Mouse (Mus musculus) megakaryocyte-erythroid progenitor cell, adult 5-6 weeks (primary cell): ENCODE measurements around the gene OR5BS1P. TPM values are rescaled to one million over a fixed set of nuclear protein-coding genes. Genes with fewer than 3 reads are reported as not detected.
"Not testable (repeated sequence)": the region's sequence is repeated elsewhere in the genome, so short reads cannot be mapped to it uniquely, and the experiment has no call there.

Source experiments
- ATAC-seq: replicated peaks from 2 replicates; pipeline ENCODE4 v1.8.0; 2016; ENCODE audit warnings: mild to moderate bottlenecking, inconsistent platforms; ENCODE audit not compliant: severe bottlenecking, poor library complexity, low FRiP score, low TSS enrichment
- total RNA-seq, 2 experiments: library from RNA; stranded (forward) in 1 of 2; stranded (reverse) in 1 of 2; fragments of 200-1000, 215-1000 nt in 1 of 2; fragments of >200 nt in 1 of 2; fragmentation: Nextera tagmentation in 1 of 2; gene quantifications; 2 replicates each; pipeline ENCODE4 v1.2.3; 2014 to 2017

The OR5BS1P gene
- total RNA-seq (2014; fragmentation: Nextera tagmentation), result not detected in 2 replicates
- not detected in 2 replicates for total RNA-seq (2017)

- no peak for ATAC-seq
These were observed at the start of gene OR5BS1P for GRCm38 (mm10) chr15:98469596-98469995. Gene OR5BS1P (plus strand): TSS chr15:98469896.

DNA sequence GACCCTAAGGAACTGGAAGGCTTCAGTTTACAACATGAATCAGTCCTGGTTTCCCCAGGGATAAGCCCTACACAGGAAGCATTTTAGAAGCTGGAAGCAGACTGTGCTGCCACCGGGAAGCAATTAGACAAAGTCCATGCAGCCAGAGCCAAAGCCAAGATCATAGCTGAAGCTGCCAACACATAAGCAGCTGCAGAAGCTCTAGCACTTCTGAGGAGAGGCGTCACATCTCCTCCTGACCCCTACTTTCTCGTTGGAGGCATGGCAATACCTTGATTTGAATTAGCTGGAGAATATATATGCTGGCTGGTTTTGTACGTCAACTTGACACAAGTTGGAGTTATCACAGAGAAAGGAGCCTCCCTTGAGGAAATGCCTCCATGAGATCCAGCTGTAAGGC, 48.8 kb upstream of the OR5BS1P start:
- no peak for ATAC-seq

- ATAC-seq, result no peak
These were observed 45.4 kb upstream of the OR5BS1P start for GRCm38 (mm10) chr15:98424326-98424725.

DNA sequence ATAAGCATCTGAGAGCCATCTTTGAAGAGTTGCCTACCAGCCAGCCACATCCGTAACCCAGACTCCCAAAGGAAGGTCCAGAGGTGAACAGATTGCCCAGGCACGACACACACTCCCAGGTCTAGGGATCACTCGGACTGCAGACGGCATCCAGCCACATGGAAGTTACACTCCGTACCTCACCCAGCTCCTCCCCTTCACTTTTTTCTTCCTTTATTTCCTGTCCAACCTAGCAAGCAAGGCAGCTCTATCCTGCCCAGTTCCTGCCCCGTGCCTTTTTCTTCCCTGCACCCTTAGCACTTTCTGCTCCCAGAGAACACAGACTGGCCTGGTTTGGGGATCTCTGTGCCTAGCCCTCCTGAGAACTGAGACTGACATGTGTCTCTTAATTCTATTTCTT, 44.9 kb upstream of the OR5BS1P start:
- no peak for ATAC-seq

GRCm38 (mm10) chr15:98425188-98425587, 44.5 kb upstream of the OR5BS1P start:
- no peak for ATAC-seq

DNA sequence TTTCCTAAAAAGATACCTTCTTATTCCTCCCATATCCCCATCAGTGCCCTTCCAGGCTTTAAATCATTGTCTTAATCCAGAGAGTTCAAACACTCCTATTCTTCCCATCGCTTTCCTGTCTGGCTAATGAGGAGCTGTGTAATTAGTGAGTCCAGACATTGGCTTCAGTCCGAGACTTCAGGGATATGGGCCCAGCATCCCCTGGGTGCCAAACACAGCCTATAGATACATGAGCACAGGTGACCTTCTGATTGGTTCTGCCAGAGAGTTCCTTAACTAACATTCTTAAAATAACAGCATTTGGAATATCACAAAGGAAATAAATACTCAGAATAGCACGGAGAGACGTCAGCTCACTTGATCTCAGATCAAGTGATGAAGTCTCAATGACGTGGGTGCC, 38.8 kb upstream of the OR5BS1P start, which contains the start of gene Olfr282:
TSS of gene Olfr282 (plus strand) at position 301 of the 400 bp plus-strand sequence.
- not testable (repeated sequence) for ATAC-seq

GRCm38 (mm10) chr15:98444561-98444960, 25.1 kb upstream of the OR5BS1P start:
- no peak for ATAC-seq

- ATAC-seq, result no peak
These were observed 21.2 kb upstream of the OR5BS1P start for GRCm38 (mm10) chr15:98448521-98448920.

- ATAC-seq, result no peak
These were observed 17.4 kb upstream of the OR5BS1P start, which contains the start of gene Olfr281 for GRCm38 (mm10) chr15:98452288-98452687. Gene Olfr281 (plus strand): TSS chr15:98452588.

DNA sequence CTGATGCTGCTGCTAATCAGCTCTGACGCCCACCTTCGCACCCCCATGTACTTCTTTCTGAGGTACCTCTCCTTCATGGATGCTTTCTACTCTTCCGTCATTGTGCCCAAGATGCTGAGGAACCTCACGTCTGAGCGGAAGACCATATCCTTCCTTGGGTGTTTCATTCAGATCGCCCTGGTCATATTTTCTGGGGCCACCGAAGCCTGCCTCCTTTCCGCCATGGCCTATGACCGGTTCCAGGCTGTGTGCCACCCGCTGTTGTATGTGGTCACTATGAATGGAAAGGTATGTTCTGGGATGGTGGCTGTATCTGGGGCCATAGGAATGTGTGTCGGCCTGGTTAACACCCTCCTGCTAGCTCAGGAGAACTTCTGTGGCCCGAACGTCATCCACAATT, 1.8 kb downstream of the OR5BS1P start:
- no peak for ATAC-seq

DNA sequence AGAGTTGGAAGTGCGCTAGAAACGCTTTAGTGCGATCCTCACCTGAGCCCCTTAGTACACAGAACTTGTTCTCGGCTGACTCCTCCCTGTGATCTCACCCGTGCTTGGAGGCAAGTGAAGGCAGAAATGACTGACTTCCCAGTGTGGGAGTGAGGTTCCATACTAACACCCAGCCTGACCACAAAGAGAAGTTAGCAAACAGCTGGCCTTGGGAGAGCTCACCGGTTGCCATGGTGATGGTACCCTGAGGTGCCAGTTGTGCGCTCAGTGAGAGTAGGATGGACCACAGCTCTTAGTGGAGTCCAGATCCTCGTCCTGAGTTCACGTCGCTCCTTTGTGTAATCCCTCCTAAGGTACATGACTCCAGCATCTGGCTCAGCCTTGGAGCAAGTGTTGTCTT, 5.3 kb downstream of the OR5BS1P start:
- no peak for ATAC-seq

DNA sequence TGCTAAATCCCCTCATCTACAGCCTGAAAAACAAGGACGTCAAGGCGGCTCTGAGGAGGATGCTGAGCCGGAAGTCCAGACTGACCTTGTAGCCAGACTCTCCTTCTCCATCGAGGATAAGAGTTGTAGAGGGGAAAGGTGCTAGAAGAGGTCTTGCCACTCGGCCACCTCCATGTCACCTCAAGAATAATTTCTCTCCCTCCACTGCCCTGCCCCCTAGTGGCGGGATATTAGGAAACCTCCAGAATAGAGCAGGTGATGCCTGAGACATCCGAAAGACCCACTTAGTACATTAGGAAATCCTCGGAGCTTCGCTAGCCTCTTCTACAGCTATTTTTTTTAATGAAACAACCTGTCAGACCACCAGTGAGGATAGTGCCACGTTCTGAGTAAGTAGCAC, 5.7 kb downstream of the OR5BS1P start:
- ATAC-seq, result peak; percentile 58

DNA sequence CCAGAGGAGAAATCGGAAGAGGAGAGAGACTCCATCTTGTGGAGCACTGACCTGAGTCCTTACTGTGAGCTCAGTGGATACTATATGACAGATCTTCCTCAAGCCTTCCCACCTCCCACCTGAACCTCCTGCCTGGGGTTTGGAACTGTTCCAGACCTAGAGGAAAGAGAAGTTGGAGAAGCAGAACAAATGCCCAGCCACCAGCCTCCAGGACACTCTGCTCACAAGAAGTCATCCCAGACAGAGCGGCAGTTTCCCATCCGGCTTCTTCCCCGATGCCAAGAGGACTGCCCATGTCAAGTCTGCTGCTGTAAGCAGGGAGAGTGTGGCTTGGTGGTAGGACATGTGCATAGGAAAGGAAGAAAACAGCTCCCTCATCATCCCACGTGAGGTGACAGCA, 6.6 kb downstream of the OR5BS1P start:
- ATAC-seq, result no peak

- no peak for ATAC-seq
These were observed 9.9 kb downstream of the OR5BS1P start for GRCm38 (mm10) chr15:98479568-98480102.

DNA sequence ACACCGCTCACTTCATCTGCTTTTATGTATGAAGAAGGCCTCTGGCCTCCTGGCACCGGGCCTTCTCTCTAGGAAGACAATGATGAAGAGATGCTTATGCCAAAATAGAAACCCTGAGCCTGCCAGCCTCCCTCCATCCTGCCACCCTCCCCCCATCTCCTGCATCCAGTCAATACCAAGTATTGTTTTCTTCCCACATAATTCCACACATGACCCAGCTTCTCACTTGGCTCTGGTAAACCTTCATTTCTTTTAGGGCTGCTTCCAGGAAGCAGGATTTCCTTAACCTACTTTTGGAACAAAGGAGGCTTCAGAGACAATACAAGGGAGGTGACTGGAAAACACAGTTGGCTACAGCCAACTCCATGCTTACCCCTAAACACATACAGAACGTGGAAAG, 13.0 kb downstream of the OR5BS1P start, which contains the start of gene Lalba:
TSS of gene Lalba (minus strand) at position 21 of the 400 bp plus-strand sequence.
- ATAC-seq, result no peak

DNA sequence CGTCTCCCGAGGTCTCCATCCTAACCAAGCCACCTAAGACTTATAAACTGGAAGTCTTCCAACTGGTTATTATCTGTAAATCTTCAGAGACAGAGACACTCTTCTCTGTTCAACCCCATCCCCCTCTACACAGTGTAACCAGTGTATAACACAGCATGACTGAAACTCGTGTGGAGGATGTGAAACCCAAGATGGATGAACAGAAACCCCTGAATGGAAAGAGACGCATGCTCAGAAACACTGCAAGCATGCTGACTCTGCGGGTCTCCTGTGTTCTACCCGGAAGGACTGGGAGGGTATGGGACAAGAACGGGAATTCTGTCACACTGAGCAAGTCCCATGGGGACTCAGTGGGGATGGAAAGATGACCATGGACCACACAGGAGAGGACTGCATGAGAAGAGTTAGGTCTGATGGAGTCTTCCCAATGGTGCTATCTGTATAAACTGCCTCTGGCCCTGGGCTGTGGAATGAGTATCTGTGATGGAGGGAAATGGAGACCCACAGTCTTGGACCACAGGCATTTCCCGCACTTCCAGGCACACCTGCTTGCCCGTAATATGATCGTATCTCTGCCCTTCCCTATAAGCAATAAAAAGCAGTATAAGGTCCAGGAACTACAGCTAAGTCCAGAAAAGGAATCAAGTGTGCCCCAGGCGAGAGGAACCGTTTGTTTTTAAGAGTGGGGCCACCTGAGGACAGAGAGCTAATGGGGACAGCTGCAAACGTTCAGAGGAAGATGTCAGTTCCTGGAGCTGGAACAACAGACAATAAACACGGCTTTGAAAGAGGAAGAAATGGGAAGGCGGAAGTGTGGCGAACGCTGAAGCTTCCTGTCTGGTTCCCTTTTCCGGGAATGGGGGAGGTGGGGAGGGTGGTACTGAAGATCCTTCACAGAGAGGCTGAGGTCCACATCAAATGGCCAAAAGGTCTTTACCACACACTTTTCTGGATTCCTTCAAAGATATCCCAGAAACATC, 14.5 kb downstream of the OR5BS1P start:
- ATAC-seq, result no peak

- ATAC-seq, result no peak
These were observed 16.8 kb downstream of the OR5BS1P start for GRCm38 (mm10) chr15:98486433-98487021.

DNA sequence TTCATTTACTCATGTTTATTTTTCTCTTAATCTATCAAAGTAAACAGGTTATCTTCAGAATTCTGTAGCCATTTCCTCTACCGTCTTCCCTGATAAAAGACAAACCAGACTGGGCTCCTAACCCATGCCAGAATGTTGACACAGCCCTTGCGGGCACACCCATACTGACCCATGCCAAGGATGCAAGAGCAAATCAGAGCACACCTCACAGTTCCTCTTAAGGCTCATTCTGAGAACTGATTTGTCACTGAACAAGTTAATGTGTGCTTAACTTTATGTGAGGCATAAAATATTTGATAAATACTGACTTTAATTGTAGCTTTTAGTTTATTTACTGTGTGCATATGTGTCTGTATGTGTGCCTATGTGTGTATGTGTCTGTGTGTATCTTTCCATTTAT, 21.6 kb downstream of the OR5BS1P start:
- ATAC-seq, result no peak

GRCm38 (mm10) chr15:98492102-98492501, 22.4 kb downstream of the OR5BS1P start, which contains the start of gene Olfr279:
Gene Olfr279 (plus strand): TSS chr15:98492402.
- ATAC-seq, result no peak

DNA sequence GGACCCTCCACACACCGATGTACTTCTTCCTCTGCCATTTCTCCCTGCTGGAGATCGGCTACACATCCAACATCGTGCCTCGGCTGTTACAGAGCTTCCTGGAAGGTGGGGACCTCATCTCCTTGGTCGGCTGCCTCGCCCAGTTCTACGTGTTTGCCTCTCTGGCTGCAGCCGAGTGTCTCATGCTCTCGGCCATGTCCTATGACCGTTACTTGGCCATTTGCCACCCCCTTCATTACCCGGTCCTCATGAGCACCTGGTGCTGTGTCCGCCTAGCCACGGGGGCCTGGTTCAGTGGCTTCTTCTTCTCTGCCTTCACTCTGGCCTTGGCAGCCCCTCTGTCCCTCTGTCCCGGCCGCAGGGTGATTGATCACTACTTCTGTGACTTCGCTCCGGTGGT, 27.9 kb downstream of the OR5BS1P start:
- ATAC-seq, result no peak
